Mouse (Mus musculus): ENCODE results near the gene Stat5a. TPM values are rescaled to one million over a fixed set of nuclear protein-coding genes. Genes with fewer than 3 reads are reported as not detected.

Gene Stat5a
- total and polyA plus RNA-seq, 3 experiments: 17.5 to 23.6 (median 23.0) TPM

DNA sequence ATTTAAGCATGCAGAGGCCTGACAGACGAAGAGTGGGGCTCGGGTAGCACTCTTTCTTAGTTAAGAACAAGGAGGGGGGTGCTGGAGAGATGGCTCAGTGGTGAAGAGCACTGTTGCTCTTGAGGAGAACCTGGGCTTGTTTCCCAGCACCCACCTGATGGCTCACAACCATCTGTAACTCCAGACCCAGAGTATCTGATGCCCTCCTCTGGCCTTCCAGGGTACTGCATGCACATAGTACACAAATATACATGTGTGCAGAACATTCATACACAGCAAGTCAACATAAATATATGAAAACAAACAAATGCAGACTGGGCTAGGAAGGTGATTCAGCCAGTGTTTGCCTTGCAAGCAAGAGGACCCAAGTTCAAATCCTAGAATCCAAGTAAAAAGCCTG is 48.0 kb upstream of the Stat5a start:
- no peak overlapping the region for H3K4me2 ChIP-seq (ENCODE audit: insufficient read depth, low read depth, poor library complexity, severe bottlenecking)
- H3K9ac ChIP-seq (ENCODE audit: insufficient read depth, low read depth): no peak overlapping the region
- H3K9me3 ChIP-seq (replicated peaks; ENCODE audit: low read length): peaks cover 10% of the 10 kb centered on the region
- DNase-seq (ENCODE audit: extremely low read depth): no peak
- no peaks in the 10 kb centered on the region for H3K27me3 ChIP-seq (replicated peaks)
- no peak overlapping the region for H3K27ac ChIP-seq (ENCODE audit: insufficient read depth, low read depth)
- in situ Hi-C loops (cut with MboI; ENCODE audit: low pct_ligation_motif_present, low pct_unique_long_range_greater_than_20kb, low sequenced_read_pairs): no loop called here
- H3K79me2 ChIP-seq (replicated peaks; ENCODE audit: control insufficient read depth, extremely low read depth, insufficient read depth, poor library complexity, severe bottlenecking): no peaks in the 10 kb centered on the region
- H3K4me3 ChIP-seq (replicated peaks in 1 of 3; ENCODE audit: low read depth in 2 of 3, low read length in 2 of 3, poor library complexity in 1 of 3): no peak overlapping the region
- H3K36me3 ChIP-seq (replicated peaks in 1 of 2; ENCODE audit: control insufficient read depth in 1 of 2, insufficient read depth in 1 of 2, low read length in 1 of 2): peaks cover 3 to 19% of the 10 kb centered on the region in 2 experiments
- TF ChIP-seq MYC (IDR thresholded peaks at IDR 0.05; ENCODE audit: low read depth, low read length) (no peak), SMC3 (IDR thresholded peaks at IDR 0.05; ENCODE audit: low read depth, low read length) (peak; percentile 2; the same call in 1 of the 2 replicates), CTCF (conservative IDR thresholded peaks at IDR 0.05 in 1 of 2, IDR thresholded peaks at IDR 0.05 in 1 of 2; ENCODE audit: low read depth in 2 of 2, low read length in 2 of 2) (peak; percentile 34 to 45; a peak in 3 of 4 replicates), MAX (IDR thresholded peaks at IDR 0.05; ENCODE audit: low read length) (no peak)
- dilution Hi-C loops (cut with MboI; ENCODE audit: extremely low pct_ligation_motif_present, extremely low pct_unique_long_range_greater_than_20kb, low sequenced_read_pairs): no loop called here
- H3K4me1 ChIP-seq (ENCODE audit: control insufficient read depth in 1 of 2, insufficient read depth in 2 of 2): peaks cover 0 to 4% of the 10 kb centered on the region in 2 experiments; a peak in 1 of 4 replicates

DNA sequence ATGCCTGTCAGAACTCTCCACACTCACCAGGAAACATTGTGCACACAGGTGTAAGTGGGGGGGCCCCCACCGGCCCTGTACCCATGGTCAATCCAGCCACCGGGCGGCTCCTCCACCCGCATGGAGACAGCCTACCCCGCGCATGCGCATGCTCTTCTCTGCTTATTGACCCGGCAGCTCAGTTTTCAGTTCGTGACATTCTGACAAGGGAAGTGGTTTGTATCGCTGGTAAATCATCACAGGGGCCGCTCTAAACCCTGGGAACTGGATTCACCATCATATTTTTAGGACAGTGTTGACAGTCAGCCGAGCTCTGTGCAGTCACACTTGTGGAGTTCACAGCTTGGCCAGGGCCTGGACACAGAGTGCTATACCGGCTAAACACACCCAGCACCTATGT is 44.7 kb upstream of the Stat5a start:
- H3K27me3 ChIP-seq (replicated peaks): no peaks in the 10 kb centered on the region
- H3K4me3 ChIP-seq (replicated peaks in 1 of 3; ENCODE audit: low read depth in 2 of 3, low read length in 2 of 3, poor library complexity in 1 of 3): no peak overlapping the region
- no peak for DNase-seq (ENCODE audit: extremely low read depth)
- in situ Hi-C loops (cut with MboI; ENCODE audit: low pct_ligation_motif_present, low pct_unique_long_range_greater_than_20kb, low sequenced_read_pairs): no loop called here
- peaks cover 0 to 15% of the 10 kb centered on the region in 2 experiments for H3K36me3 ChIP-seq (replicated peaks in 1 of 2; ENCODE audit: control insufficient read depth in 1 of 2, insufficient read depth in 1 of 2, low read length in 1 of 2)
- H3K79me2 ChIP-seq (replicated peaks; ENCODE audit: control insufficient read depth, extremely low read depth, insufficient read depth, poor library complexity, severe bottlenecking): no peaks in the 10 kb centered on the region
- H3K4me1 ChIP-seq (ENCODE audit: control insufficient read depth in 1 of 2, insufficient read depth in 2 of 2): peaks cover 6 to 12% of the 10 kb centered on the region in 2 experiments; a peak in 2 of 4 replicates
- dilution Hi-C loops (cut with MboI; ENCODE audit: extremely low pct_ligation_motif_present, extremely low pct_unique_long_range_greater_than_20kb, low sequenced_read_pairs): no loop called here
- no peak overlapping the region for H3K27ac ChIP-seq (ENCODE audit: insufficient read depth, low read depth)
- no peak overlapping the region for H3K9ac ChIP-seq (ENCODE audit: insufficient read depth, low read depth)
- H3K4me2 ChIP-seq (ENCODE audit: insufficient read depth, low read depth, poor library complexity, severe bottlenecking): no peak overlapping the region
- TF ChIP-seq TCF12 (IDR thresholded peaks at IDR 0.05; ENCODE audit: low read depth, low read length) (no peak), NRF1 (IDR thresholded peaks at IDR 0.05; ENCODE audit: low read depth, low read length) (no peak), MAZ (IDR thresholded peaks at IDR 0.05; ENCODE audit: low read depth, low read length) (no peak), ZKSCAN1 (IDR thresholded peaks at IDR 0.05; ENCODE audit: borderline replicate concordance, low read depth, low read length) (no peak), PAX5 (IDR thresholded peaks at IDR 0.05; ENCODE audit: low read length) (no peak), JUN (IDR thresholded peaks at IDR 0.05; ENCODE audit: insufficient read depth, low read depth, low read length) (no peak), UBTF (IDR thresholded peaks at IDR 0.05; ENCODE audit: low read depth, low read length) (no peak), RAD21 (IDR thresholded peaks at IDR 0.05; ENCODE audit: low read depth, low read length) (no peak), JUND (conservative IDR thresholded peaks at IDR 0.05; ENCODE audit: low read depth, low read length) (no peak), ZC3H11A (IDR thresholded peaks at IDR 0.05; ENCODE audit: low read depth, low read length) (no peak), IRF4 (IDR thresholded peaks at IDR 0.05; ENCODE audit: low read depth, low read length) (no peak), TBP (conservative IDR thresholded peaks at IDR 0.05; ENCODE audit: low read depth, low read length) (no peak), ELF1 (IDR thresholded peaks at IDR 0.05; ENCODE audit: low read depth, low read length) (no peak), NELFE (IDR thresholded peaks at IDR 0.05; ENCODE audit: low read depth, low read length) (no peak), CHD2 (IDR thresholded peaks at IDR 0.05; ENCODE audit: low read length) (no peak), BHLHE40 (IDR thresholded peaks at IDR 0.05; ENCODE audit: low read depth, low read length) (no peak), USF1 (IDR thresholded peaks at IDR 0.05; ENCODE audit: low read depth, low read length) (no peak), MAX (IDR thresholded peaks at IDR 0.05; ENCODE audit: low read length) (no peak), MEF2A (IDR thresholded peaks at IDR 0.05; ENCODE audit: borderline replicate concordance, low read depth, low read length) (no peak)
- H3K9me3 ChIP-seq (replicated peaks; ENCODE audit: low read length): peaks cover 10% of the 10 kb centered on the region
